Comparison of ENCODE assay signal across 17 mouse cellular contexts in the genomic region with DNA sequence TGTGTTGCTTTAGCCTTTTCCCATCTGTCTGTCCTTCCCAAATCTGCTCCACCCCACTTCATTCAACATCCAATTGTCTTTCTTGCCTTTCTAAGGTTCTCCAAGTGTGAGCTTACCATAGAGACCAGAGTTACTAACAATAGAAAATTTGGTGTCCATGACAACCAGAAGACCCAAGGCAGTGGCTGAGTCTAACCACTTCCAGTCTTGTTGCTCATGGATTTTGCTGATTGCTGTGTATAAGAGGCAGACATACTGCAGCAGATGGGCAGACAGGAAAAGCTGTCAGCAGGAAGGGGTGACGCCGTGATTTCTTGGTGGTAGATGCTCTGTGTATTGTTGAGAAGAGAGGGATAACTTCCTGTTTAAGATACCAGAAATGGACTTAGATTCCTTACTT. TPM values are rescaled to one million over a fixed set of nuclear protein-coding genes. Genes with fewer than 3 reads are reported as not detected.
DNase-seq lines count a peak whose midpoint lies in the region; ATAC-seq and TF ChIP-seq lines count a peak whose summit lies in the region.
"Had no signal": no experiment of that assay in that cellular context is flagged by ENCODE, and none has a peak within 500 bp of the region (broad histone marks: within the 10 kb centered on the region; RNA-seq: fewer than 3 reads in every experiment).

No protein-coding gene starts in this region.

- peaks cover 19% of the 10 kb centered on the region for H3K4me1 ChIP-seq in midbrain, embryonic 10.5 days
- peaks cover 10% of the 10 kb centered on the region; the same call in 1 of the 2 replicates for H3K4me1 ChIP-seq in midbrain, embryonic 13.5 days (replicated peaks)
- 0 out of 2 replicates have a peak, but pooled peaks cover 2% of the 10 kb centered on the region for H3K4me1 ChIP-seq in midbrain, postnatal 0 days (ENCODE audit: insufficient read depth, low read length)
- H3K4me1 ChIP-seq: liver, embryonic 13.5 days had no signal

- no peak overlapping the region for H3K9ac ChIP-seq in midbrain, embryonic 13.5 days (replicated peaks)
- H3K9ac ChIP-seq in midbrain, postnatal 0 days (replicated peaks; ENCODE audit: low read length, poor library complexity, severe bottlenecking), result no peak overlapping the region
- H3K9ac ChIP-seq: liver, embryonic 13.5 days had no signal

- H3K27ac ChIP-seq in midbrain, embryonic 10.5 days (replicated peaks), result peak overlapping the region; percentile 43
- H3K27ac ChIP-seq in midbrain, embryonic 13.5 days, result no peak overlapping the region
- no peak overlapping the region for H3K27ac ChIP-seq in midbrain, postnatal 0 days (ENCODE audit: low read depth, low read length)
- H3K27ac ChIP-seq: liver, embryonic 13.5 days had no signal

- no peaks in the 10 kb centered on the region for H3K9me3 ChIP-seq in midbrain, embryonic 10.5 days (replicated peaks)
- no peaks in the 10 kb centered on the region for H3K9me3 ChIP-seq in midbrain, embryonic 13.5 days
- no peaks in the 10 kb centered on the region for H3K9me3 ChIP-seq in midbrain, postnatal 0 days (ENCODE audit: low read length)
- H3K9me3 ChIP-seq: liver, embryonic 13.5 days had no signal

- no peaks in the 10 kb centered on the region for H3K36me3 ChIP-seq in midbrain, embryonic 10.5 days
- H3K36me3 ChIP-seq in midbrain, embryonic 13.5 days, result no peaks in the 10 kb centered on the region
- H3K36me3 ChIP-seq in midbrain, postnatal 0 days (ENCODE audit: insufficient read depth, low read length), result no peaks in the 10 kb centered on the region
- H3K36me3 ChIP-seq: liver, embryonic 13.5 days had no signal

- no peak for TF ChIP-seq CTCF in midbrain, postnatal 0 days (IDR thresholded peaks at IDR 0.05)

- ATAC-seq in midbrain, embryonic 13.5 days, result no peak
- ATAC-seq in midbrain, postnatal 0 days (ENCODE audit: low FRiP score), result peak; percentile 38; the same call in 1 of the 2 replicates
- ATAC-seq: intestine, postnatal 0 days had no signal

- H3K27me3 ChIP-seq in midbrain, embryonic 10.5 days (ENCODE audit: low read depth, poor library complexity, severe bottlenecking), result no peaks in the 10 kb centered on the region
- H3K27me3 ChIP-seq in midbrain, embryonic 13.5 days, result no peaks in the 10 kb centered on the region
- no peaks in the 10 kb centered on the region for H3K27me3 ChIP-seq in midbrain, postnatal 0 days (ENCODE audit: insufficient read depth, low read length)

- WGBS in midbrain, embryonic 10.5 days, result 82% methylated on average over 2 of the region's 2 CpGs
- 61% methylated on average over 2 of the region's 2 CpGs for WGBS in midbrain, embryonic 13.5 days
- 42% methylated on average over 2 of the region's 2 CpGs for WGBS in midbrain, postnatal 0 days

- no peak overlapping the region for H3K4me3 ChIP-seq in midbrain, embryonic 10.5 days
- H3K4me3 ChIP-seq in midbrain, embryonic 13.5 days (replicated peaks), result no peak overlapping the region
- no peak overlapping the region for H3K4me3 ChIP-seq in midbrain, postnatal 0 days (ENCODE audit: low read depth, low read length)
- H3K4me3 ChIP-seq: erythroblast, embryonic 14.5 days; liver, embryonic 13.5 days had no signal

- no peak overlapping the region for H3K4me2 ChIP-seq in midbrain, embryonic 13.5 days (replicated peaks)
- H3K4me2 ChIP-seq in midbrain, postnatal 0 days (ENCODE audit: low read depth, low read length, poor library complexity, severe bottlenecking), result no peak overlapping the region
- H3K4me2 ChIP-seq: liver, embryonic 13.5 days had no signal

- peak; percentile 17 for DNase-seq in embryo, embryonic 10.5 days (ENCODE audit: low spot score)
- DNase-seq in embryo, embryonic 11 days, result no peak
- no peak for DNase-seq in midbrain, embryonic 10.5 days (ENCODE audit: low spot score)
- peak; percentile 10 for DNase-seq in induced T-regulatory cell, adult 2 months (ENCODE audit: low read depth)
- peak; percentile 61 for DNase-seq in midbrain, postnatal 0 days (ENCODE audit: low spot score)
- no peak for DNase-seq in cerebellum, postnatal 4 days (ENCODE audit: low spot score in 2 of 2)
- DNase-seq in kidney, postnatal 14 days, result no peak
- DNase-seq: adrenal gland, postnatal 14 days; cerebellum, adult 18-20 months; liver, embryonic 13.5 days had no signal

RNA-seq across cellular contexts. Expression of gene Erv3, which starts 23.6 kb away (rescaled TPM):
- polyA plus RNA-seq in midbrain, embryonic 10.5 days (2016; fragmentation: Nextera tagmentation; extraction: Ambion mirVana), result not detected in 2 replicates
- not detected in 2 replicates for polyA plus RNA-seq in midbrain, embryonic 13.5 days (2015; fragmentation: Nextera tagmentation; extraction: Ambion mirVana)
- not detected in 2 replicates for total RNA-seq in midbrain, postnatal 0 days (2014; rRNA removed)
- polyA plus RNA-seq in midbrain, postnatal 0 days (2015; fragmentation: Nextera tagmentation; extraction: Ambion mirVana), result not detected in 2 replicates
- total RNA-seq: adrenal gland, postnatal 14 days; heart, adult 8-10 months; megakaryocyte-erythroid progenitor cell, adult 5-6 weeks had no signal
- polyA plus RNA-seq: erythroblast, embryonic 14.5 days; intestine, postnatal 0 days; liver, embryonic 13.5 days had no signal

RNA-seq across cellular contexts. Expression of gene Prnp, which starts 26.6 kb away (rescaled TPM):
- polyA plus RNA-seq in midbrain, embryonic 10.5 days (2016; fragmentation: Nextera tagmentation; extraction: Ambion mirVana), result 18.8 and 32.1 TPM in 2 replicates
- 109 and 114 TPM in 2 replicates for polyA plus RNA-seq in midbrain, embryonic 13.5 days (2015; fragmentation: Nextera tagmentation; extraction: Ambion mirVana)
- 254 and 255 TPM in 2 replicates for total RNA-seq in midbrain, postnatal 0 days (2014; rRNA removed)
- 283 and 306 TPM in 2 replicates for polyA plus RNA-seq in midbrain, postnatal 0 days (2015; fragmentation: Nextera tagmentation; extraction: Ambion mirVana)

RNA-seq across cellular contexts. Expression of gene Prn, which starts 26.6 kb away (rescaled TPM):
- not detected in 2 replicates for polyA plus RNA-seq in midbrain, embryonic 10.5 days (2016; fragmentation: Nextera tagmentation; extraction: Ambion mirVana)
- 0.34 TPM in 1 of 2 replicates, not detected in the other for polyA plus RNA-seq in midbrain, embryonic 13.5 days (2015; fragmentation: Nextera tagmentation; extraction: Ambion mirVana)
- not detected in 2 replicates for total RNA-seq in midbrain, postnatal 0 days (2014; rRNA removed)
- polyA plus RNA-seq in midbrain, postnatal 0 days (2015; fragmentation: Nextera tagmentation; extraction: Ambion mirVana), result 0.22 TPM in 1 of 2 replicates, not detected in the other
- total RNA-seq: layer of hippocampus, adult 18-20 months; megakaryocyte-erythroid progenitor cell, adult 5-6 weeks had no signal
- polyA plus RNA-seq: erythroblast, embryonic 14.5 days; intestine, postnatal 0 days; liver, embryonic 13.5 days; urinary bladder, adult 2 months had no signal

Comparison
In these comparisons a context has a peak if more than half of its experiments do, and no peak if none do; other contexts are left out.
1. DNase-seq: peak in embryo, embryonic 10.5 days (single experiment), induced T-regulatory cell, adult 2 months (single experiment) and midbrain, postnatal 0 days (single experiment); none in embryo, embryonic 11 days (single experiment), midbrain, embryonic 10.5 days (single experiment), cerebellum, postnatal 4 days (0 of 2) and kidney, postnatal 14 days (single experiment).